Mouse (Mus musculus): ENCODE results near the gene Cuedc1. TPM values are rescaled to one million over a fixed set of nuclear protein-coding genes. Genes with fewer than 3 reads are reported as not detected.

Gene Cuedc1
- polyA plus RNA-seq, 1 experiment: 15.5 TPM

DNA sequence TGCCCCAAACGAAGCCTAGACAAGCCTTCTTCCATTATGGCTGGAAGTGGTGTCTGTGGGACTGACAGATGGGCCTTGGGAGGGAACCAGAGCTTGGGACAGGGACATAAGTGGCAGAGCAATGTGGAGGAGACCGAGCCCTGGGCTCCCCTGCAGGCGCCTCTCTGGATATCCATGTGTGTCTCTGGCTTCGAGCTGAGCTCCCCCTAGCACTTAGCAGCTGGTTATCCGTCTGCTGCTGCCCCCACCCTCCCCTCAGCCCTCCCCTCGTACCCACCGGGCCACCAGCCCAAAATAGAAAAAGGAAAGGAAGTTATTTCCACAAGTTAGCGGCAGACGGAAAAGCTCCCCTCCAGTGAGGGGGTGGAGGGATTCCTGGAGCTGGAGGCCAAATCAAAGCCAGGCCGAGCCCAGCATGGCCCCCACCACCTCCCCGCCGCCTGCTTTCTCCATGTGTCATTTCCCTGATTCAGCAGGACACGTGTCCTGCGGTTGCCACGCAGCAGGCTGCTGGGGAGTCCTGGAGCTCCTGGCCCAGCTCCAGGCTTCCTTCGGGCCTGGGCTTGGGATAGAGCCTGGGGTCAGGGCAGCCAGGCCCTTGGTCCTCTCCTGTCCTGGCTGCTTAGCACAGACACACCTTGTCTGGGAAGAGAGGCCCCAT is 83.2 kb downstream of the Cuedc1 start:
- no peak for TF ChIP-seq CTCF (IDR thresholded peaks at IDR 0.05; ENCODE audit: borderline replicate concordance, control insufficient read depth, extremely low read depth, insufficient read depth, low read length, poor library complexity)

DNA sequence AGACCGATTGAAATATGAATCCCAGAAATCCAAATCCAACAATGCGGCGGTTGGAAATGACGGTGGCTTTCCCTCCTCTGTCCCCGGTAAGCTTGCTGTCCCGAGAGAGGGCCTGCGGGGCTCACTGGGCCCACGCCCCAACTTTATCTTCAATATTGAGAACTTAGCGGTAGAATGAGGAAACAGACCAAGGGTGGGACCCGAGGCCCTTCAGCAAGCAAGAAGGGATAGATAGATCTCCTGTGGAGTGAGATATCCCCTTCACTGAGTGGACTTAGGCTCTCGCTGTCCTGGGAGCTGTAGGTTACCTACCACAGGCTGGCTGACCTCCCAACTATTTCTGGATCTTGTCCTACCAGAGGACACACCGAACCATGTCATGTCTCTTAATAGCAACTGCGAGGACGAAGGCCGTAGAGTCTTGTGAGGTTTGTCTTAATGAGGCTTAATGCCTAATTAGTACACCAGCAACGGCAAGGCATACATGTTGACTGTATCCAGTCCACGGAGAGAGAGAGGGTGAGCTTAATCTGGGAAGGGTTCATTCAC is 86.8 kb downstream of the Cuedc1 start:
- Histone ChIP-seq H3K27ac (ENCODE audit: control insufficient read depth, insufficient read depth, low read length) (no peak overlapping the region), H3K4me3 (ENCODE audit: control insufficient read depth, insufficient read depth, low read length) (no peak overlapping the region), H3K27me3 (ENCODE audit: control insufficient read depth, insufficient read depth, low read length) (no peaks in the 10 kb centered on the region), H3K36me3 (ENCODE audit: control insufficient read depth, insufficient read depth, low read length) (no peaks in the 10 kb centered on the region), H3K4me1 (replicated peaks; ENCODE audit: control insufficient read depth, insufficient read depth, low read length) (peaks cover 19% of the 10 kb centered on the region)
- 91% methylated on average over 17 of the region's 17 CpGs for WGBS
- TF ChIP-seq POLR2A (IDR thresholded peaks at IDR 0.05; ENCODE audit: control insufficient read depth, extremely low read depth, insufficient read depth, low read length, poor library complexity) (no peak), CTCF (IDR thresholded peaks at IDR 0.05; ENCODE audit: borderline replicate concordance, control insufficient read depth, extremely low read depth, insufficient read depth, low read length, poor library complexity) (no peak)
- DNase-seq: no peak

More for the DNA sequence above, 83.2 kb downstream of the Cuedc1 start:
- peaks cover 10% of the 10 kb centered on the region for H3K4me1 ChIP-seq (replicated peaks; ENCODE audit: control insufficient read depth, insufficient read depth, low read length)
- H3K27me3 ChIP-seq (ENCODE audit: control insufficient read depth, insufficient read depth, low read length): no peaks in the 10 kb centered on the region
- no peak overlapping the region for H3K4me3 ChIP-seq (ENCODE audit: control insufficient read depth, insufficient read depth, low read length)
- DNase-seq: no peak
- H3K27ac ChIP-seq (ENCODE audit: control insufficient read depth, insufficient read depth, low read length): no peak overlapping the region
- no peaks in the 10 kb centered on the region for H3K36me3 ChIP-seq (ENCODE audit: control insufficient read depth, insufficient read depth, low read length)
- WGBS: 19% methylated on average over 16 of the region's 16 CpGs

DNA sequence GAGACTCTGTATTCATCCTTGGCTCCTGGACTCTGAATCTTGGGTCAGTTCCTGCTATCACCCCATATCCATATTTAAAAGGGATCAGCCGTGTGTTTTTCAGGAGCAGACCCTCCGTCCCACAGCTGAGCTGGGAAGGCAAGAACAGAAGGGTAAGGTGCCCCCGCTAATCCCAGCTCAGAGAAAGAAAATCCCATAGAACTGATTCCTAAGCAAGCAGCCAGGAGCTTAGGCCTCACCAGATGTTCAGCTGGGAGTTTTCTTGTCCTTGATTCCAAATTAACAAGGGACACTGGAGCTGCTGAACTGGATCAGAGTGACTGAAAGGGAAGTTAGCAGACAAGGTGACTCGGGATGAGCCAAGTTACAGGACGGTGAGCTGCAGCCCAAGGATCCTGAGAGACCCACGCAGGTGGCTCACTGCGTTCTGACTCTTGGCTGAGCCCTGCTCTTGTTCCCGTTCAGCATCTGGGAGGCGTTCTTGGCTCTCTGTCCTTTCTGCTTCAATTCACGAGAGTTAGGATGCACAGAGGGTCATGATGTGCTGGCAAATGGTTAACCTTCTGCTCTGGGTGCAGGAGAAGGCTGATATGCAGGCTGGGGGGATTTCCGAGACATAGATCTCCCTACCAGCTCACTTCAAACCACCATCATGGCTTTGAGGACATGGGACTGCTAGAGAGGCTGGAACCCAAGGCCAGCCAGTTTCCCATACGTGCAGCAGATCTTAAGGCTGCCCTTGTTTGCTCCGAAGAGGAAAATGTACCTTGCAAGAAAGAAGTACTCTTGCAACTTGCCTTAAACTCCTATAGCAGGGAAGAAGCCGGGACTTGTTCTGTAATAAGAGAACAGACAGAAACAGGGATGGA is 88.5 kb downstream of the Cuedc1 start:
- H3K4me1 ChIP-seq (replicated peaks; ENCODE audit: control insufficient read depth, insufficient read depth, low read length): peaks cover 11% of the 10 kb centered on the region
- DNase-seq: no peak
- TF ChIP-seq POLR2A (IDR thresholded peaks at IDR 0.05; ENCODE audit: control insufficient read depth, extremely low read depth, insufficient read depth, low read length, poor library complexity): no peak
- TF ChIP-seq CTCF (IDR thresholded peaks at IDR 0.05; ENCODE audit: borderline replicate concordance, control insufficient read depth, extremely low read depth, insufficient read depth, low read length, poor library complexity): no peak
- no peak overlapping the region for H3K4me3 ChIP-seq (ENCODE audit: control insufficient read depth, insufficient read depth, low read length)
- no peaks in the 10 kb centered on the region for H3K36me3 ChIP-seq (ENCODE audit: control insufficient read depth, insufficient read depth, low read length)
- no peak overlapping the region for H3K27ac ChIP-seq (ENCODE audit: control insufficient read depth, insufficient read depth, low read length)
- 90% methylated on average over 14 of the region's 14 CpGs for WGBS
- no peaks in the 10 kb centered on the region for H3K27me3 ChIP-seq (ENCODE audit: control insufficient read depth, insufficient read depth, low read length)

DNA sequence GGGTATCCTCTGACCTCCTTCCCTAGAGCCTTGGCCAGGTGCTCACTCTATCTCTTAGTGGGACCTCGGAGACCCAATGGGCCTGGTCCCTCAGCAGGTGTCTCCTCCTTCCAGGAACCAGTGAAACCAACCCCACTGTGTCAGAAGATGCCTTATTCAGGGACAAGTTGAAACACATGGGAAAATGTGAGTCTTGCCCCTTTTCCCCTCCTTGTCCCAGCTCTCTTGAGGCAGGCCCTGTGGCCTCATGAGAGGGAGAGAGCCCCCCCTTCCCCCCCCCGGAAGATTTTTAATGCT is 89.0 kb downstream of the Cuedc1 start:
- H3K4me3 ChIP-seq (ENCODE audit: control insufficient read depth, insufficient read depth, low read length): no peak overlapping the region
- no peak for TF ChIP-seq CTCF (IDR thresholded peaks at IDR 0.05; ENCODE audit: borderline replicate concordance, control insufficient read depth, extremely low read depth, insufficient read depth, low read length, poor library complexity)
- TF ChIP-seq POLR2A (IDR thresholded peaks at IDR 0.05; ENCODE audit: control insufficient read depth, extremely low read depth, insufficient read depth, low read length, poor library complexity): no peak
- no peaks in the 10 kb centered on the region for H3K27me3 ChIP-seq (ENCODE audit: control insufficient read depth, insufficient read depth, low read length)
- no peak for DNase-seq
- no peaks in the 10 kb centered on the region for H3K36me3 ChIP-seq (ENCODE audit: control insufficient read depth, insufficient read depth, low read length)
- peaks cover 9% of the 10 kb centered on the region for H3K4me1 ChIP-seq (replicated peaks; ENCODE audit: control insufficient read depth, insufficient read depth, low read length)
- H3K27ac ChIP-seq (ENCODE audit: control insufficient read depth, insufficient read depth, low read length): peak overlapping the region; percentile 19; the same call in 1 of the 2 replicates
- WGBS: 52% methylated on average over 2 of the region's 2 CpGs

DNA sequence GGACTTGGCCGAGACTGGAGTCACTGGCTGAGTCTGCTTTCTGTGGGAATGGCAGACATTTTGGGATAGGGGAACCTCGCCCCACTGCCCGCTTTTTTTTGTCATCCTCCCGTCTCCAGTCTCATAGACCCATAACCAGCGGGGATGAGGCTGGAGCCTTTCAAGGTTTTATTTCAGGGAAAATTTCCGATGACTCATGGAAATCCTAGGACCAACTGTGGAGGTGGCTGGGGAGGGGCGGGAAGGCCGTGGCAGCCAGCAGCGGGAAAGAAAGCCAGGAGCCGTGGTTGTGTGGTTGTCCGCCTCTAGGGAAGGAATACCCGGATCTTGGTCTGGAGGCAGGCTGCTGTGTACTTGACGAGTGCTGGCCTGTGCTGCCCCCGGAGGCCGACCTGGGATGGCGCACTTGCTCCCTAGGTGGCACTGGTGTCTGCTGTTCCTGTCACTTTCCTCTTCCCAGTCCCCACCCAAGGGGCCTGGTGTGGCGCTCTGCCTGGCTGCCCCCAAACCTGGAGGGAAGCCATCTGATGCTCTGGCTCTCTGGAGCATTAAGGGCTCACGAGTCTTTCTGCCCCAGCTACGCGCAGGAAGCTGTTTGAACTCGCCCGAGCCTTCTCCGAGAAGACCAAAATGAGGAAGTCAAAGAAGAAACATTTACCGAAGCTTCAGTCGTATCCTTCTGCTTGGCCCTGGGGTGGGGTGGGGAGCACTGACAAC is 89.7 kb downstream of the Cuedc1 start:
- Histone ChIP-seq H3K27me3 (ENCODE audit: control insufficient read depth, insufficient read depth, low read length) (no peaks in the 10 kb centered on the region), H3K27ac (ENCODE audit: control insufficient read depth, insufficient read depth, low read length) (peak overlapping the region; percentile 19; the same call in 1 of the 2 replicates), H3K4me1 (replicated peaks; ENCODE audit: control insufficient read depth, insufficient read depth, low read length) (peaks cover 12% of the 10 kb centered on the region), H3K36me3 (ENCODE audit: control insufficient read depth, insufficient read depth, low read length) (no peaks in the 10 kb centered on the region), H3K4me3 (ENCODE audit: control insufficient read depth, insufficient read depth, low read length) (peak overlapping the region; percentile 61)
- peak; percentile 82 for DNase-seq
- WGBS: 15% methylated on average over 25 of the region's 25 CpGs
- TF ChIP-seq POLR2A (IDR thresholded peaks at IDR 0.05; ENCODE audit: control insufficient read depth, extremely low read depth, insufficient read depth, low read length, poor library complexity): no peak
- peak; percentile 79 for TF ChIP-seq CTCF (IDR thresholded peaks at IDR 0.05; ENCODE audit: borderline replicate concordance, control insufficient read depth, extremely low read depth, insufficient read depth, low read length, poor library complexity)

DNA sequence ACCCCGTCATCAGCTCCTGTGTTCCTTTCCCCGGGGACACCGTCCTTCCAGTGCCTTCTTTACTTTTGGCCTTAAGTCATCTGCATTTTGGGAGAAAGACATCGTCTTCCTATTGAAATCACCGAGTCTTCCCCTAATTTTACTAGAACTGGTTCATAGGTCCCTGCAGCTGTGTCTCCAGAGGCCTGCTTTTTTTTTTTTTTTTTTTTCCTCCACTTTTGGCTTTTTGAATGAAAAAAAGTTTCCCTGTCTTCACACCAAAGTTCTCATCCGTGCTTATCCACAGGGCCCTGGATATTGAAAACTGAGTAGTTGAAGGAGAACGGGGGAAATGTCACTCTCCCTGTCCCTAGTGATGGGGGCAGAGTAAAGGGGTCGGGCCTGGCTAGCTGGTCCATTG is 90.4 kb downstream of the Cuedc1 start:
- no peaks in the 10 kb centered on the region; the same call in 1 of the 2 replicates for H3K27me3 ChIP-seq (ENCODE audit: control insufficient read depth, insufficient read depth, low read length)
- peaks cover 18% of the 10 kb centered on the region for H3K4me1 ChIP-seq (replicated peaks; ENCODE audit: control insufficient read depth, insufficient read depth, low read length)
- 43% methylated on average over 8 of the region's 8 CpGs for WGBS
- no peaks in the 10 kb centered on the region for H3K36me3 ChIP-seq (ENCODE audit: control insufficient read depth, insufficient read depth, low read length)
- H3K4me3 ChIP-seq (ENCODE audit: control insufficient read depth, insufficient read depth, low read length): peak overlapping the region; percentile 61
- no peak for TF ChIP-seq CTCF (IDR thresholded peaks at IDR 0.05; ENCODE audit: borderline replicate concordance, control insufficient read depth, extremely low read depth, insufficient read depth, low read length, poor library complexity)
- TF ChIP-seq POLR2A (IDR thresholded peaks at IDR 0.05; ENCODE audit: control insufficient read depth, extremely low read depth, insufficient read depth, low read length, poor library complexity): no peak
- H3K27ac ChIP-seq (ENCODE audit: control insufficient read depth, insufficient read depth, low read length): no peak overlapping the region
- no peak for DNase-seq

Measured in thymus, adult 2 months (tissue).